Mouse (Mus musculus) intestine, embryonic 14.5 days (tissue): Measurements from ENCODE around the gene Gm45062. TPM values are rescaled to one million over a fixed set of nuclear protein-coding genes. Genes with fewer than 3 reads are reported as not detected.
A peak's percentile ranks its signal among the peaks of the same experiment; 100 is the strongest.

Source experiments
- ATAC-seq: fragments of 200-750 bp; cut with Nextera tagmentation; replicated peaks from 2 replicates; pipeline ENCODE4 v1.8.0; 2017; ENCODE audit warnings: low read depth, moderate number of reproducible peaks, moderate TSS enrichment, moderate library complexity; ENCODE audit not compliant: low FRiP score, low TSS enrichment
- DNase-seq: peaks from one replicate; pipeline ENCODE4 v3.0.0-alpha.2; 2018; ENCODE audit warnings: low spot score
- H3K27ac ChIP-seq: fragments of 300-500 bp; sonication (generic); 2 replicates; pipeline ENCODE4 v1.5.1; 2014; ENCODE audit warnings: low read depth, mild to moderate bottlenecking, control low read depth
- H3K27me3 ChIP-seq: fragments of 300-500 bp; sonication (generic); replicated peaks from 2 replicates; pipeline ENCODE4 v1.6.1; 2014; ENCODE audit warnings: low read length, control low read depth; ENCODE audit not compliant: control insufficient read depth, insufficient read depth
- H3K36me3 ChIP-seq: fragments of 300-500 bp; sonication (generic); 2 replicates; pipeline ENCODE4 v1.6.1; 2014; ENCODE audit warnings: low read length, control low read depth; ENCODE audit not compliant: control insufficient read depth, insufficient read depth
- H3K4me1 ChIP-seq: fragments of 300-500 bp; sonication (generic); replicated peaks from 2 replicates; pipeline ENCODE4 v1.6.1; 2014; ENCODE audit warnings: low read length, control low read depth, mixed read lengths; ENCODE audit not compliant: control insufficient read depth, insufficient read depth
- H3K4me2 ChIP-seq: fragments of 300-500 bp; sonication (generic); 2 replicates; pipeline ENCODE4 v1.6.1; 2014; ENCODE audit warnings: low read length
- H3K4me3 ChIP-seq: fragments of 300-500 bp; sonication (generic); 2 replicates; pipeline ENCODE4 v1.5.1; 2014; ENCODE audit warnings: low read depth, low read length, control low read depth, mixed read lengths
- H3K9ac ChIP-seq: fragments of 300-500 bp; sonication (generic); 2 replicates; pipeline ENCODE4 v1.6.1; 2014; ENCODE audit warnings: mild to moderate bottlenecking, low read length
- H3K9me3 ChIP-seq: fragments of 300-500 bp; sonication (generic); 2 replicates; pipeline ENCODE4 v1.6.1; 2016; ENCODE audit warnings: low read length, control low read depth; ENCODE audit not compliant: control insufficient read depth
- WGBS: fragments of 180-500 bp; shearing (Covaris S2); extraction: QIAGEN DNeasy Blood & Tissue Kit; methylation state at CpG from one replicate; pipeline ENCODE4 v1.1.7; 2014; 5-methylcytosine and 5-hydroxymethylcytosine counted together
- polyA plus RNA-seq: library from polyadenylated mRNA; unstranded; fragments of >200 nt; fragmentation: Nextera tagmentation; extraction: Ambion mirVana; gene quantifications from 2 replicates; pipeline ENCODE4 v1.2.1, GENCODE M21; 2014

Gene Gm45062
- polyA plus RNA-seq, 1 experiment from 2014 or later: 8.6 TPM

GRCm38 (mm10) chr6:8421421-8421820 lies 162.2 kb downstream of the Gm45062 start:
- Histone ChIP-seq H3K27me3 (no peaks in the 10 kb centered on the region), H3K4me1 (no peaks in the 10 kb centered on the region), H3K4me2 (no peak overlapping the region), H3K4me3 (no peak overlapping the region), H3K9ac (no peak overlapping the region), H3K9me3 (no peaks in the 10 kb centered on the region), H3K36me3 (no peaks in the 10 kb centered on the region), H3K27ac (no peak overlapping the region)
- WGBS: 77% methylated on average over 5 of the region's 5 CpGs
- no peak for DNase-seq
- no peak for ATAC-seq

- H3K9ac ChIP-seq: no peak overlapping the region
- no peaks in the 10 kb centered on the region for H3K9me3 ChIP-seq
- no peaks in the 10 kb centered on the region; the same call in 1 of the 2 replicates for H3K36me3 ChIP-seq
- H3K4me1 ChIP-seq: no peaks in the 10 kb centered on the region
- no peak for ATAC-seq
- 85% methylated on average over 10 of the region's 10 CpGs for WGBS
- no peak for DNase-seq
- H3K27me3 ChIP-seq: no peaks in the 10 kb centered on the region
- H3K4me3 ChIP-seq: no peak overlapping the region
- no peak overlapping the region for H3K27ac ChIP-seq
- H3K4me2 ChIP-seq: no peak overlapping the region
Observed at GRCm38 (mm10) chr6:8421959-8422581, 162.8 kb downstream of the Gm45062 start.

- DNase-seq (no peak), ATAC-seq (no peak)
- Histone ChIP-seq H3K27ac (no peak overlapping the region), H3K4me2 (no peak overlapping the region), H3K9me3 (no peaks in the 10 kb centered on the region), H3K4me3 (no peak overlapping the region), H3K4me1 (no peaks in the 10 kb centered on the region), H3K27me3 (no peaks in the 10 kb centered on the region), H3K36me3 (no peaks in the 10 kb centered on the region; the same call in 1 of the 2 replicates), H3K9ac (no peak overlapping the region)
- WGBS: 91% methylated on average over 2 of the region's 2 CpGs
Observed at GRCm38 (mm10) chr6:8423142-8423541, 163.9 kb downstream of the Gm45062 start.

- DNase-seq: no peak
- Histone ChIP-seq H3K36me3 (no peaks in the 10 kb centered on the region; the same call in 1 of the 2 replicates), H3K4me2 (no peak overlapping the region), H3K27ac (no peak overlapping the region), H3K27me3 (no peaks in the 10 kb centered on the region), H3K4me3 (no peak overlapping the region), H3K9me3 (no peaks in the 10 kb centered on the region), H3K4me1 (no peaks in the 10 kb centered on the region), H3K9ac (no peak overlapping the region)
- ATAC-seq: no peak
- WGBS: 59% methylated on average over 5 of the region's 5 CpGs
Observed at GRCm38 (mm10) chr6:8427692-8428091, 168.4 kb downstream of the Gm45062 start.

GRCm38 (mm10) chr6:8430610-8431234 lies 171.5 kb downstream of the Gm45062 start:
- WGBS: 91% methylated on average over 9 of the region's 9 CpGs
- no peak for ATAC-seq
- H3K27me3 ChIP-seq: no peaks in the 10 kb centered on the region

GRCm38 (mm10) chr6:8433179-8433578 lies 173.9 kb downstream of the Gm45062 start:
- no peak overlapping the region for H3K4me3 ChIP-seq
- WGBS: 77% methylated on average over 9 of the region's 9 CpGs
- H3K4me1 ChIP-seq: no peaks in the 10 kb centered on the region
- ATAC-seq: no peak
- H3K36me3 ChIP-seq: no peaks in the 10 kb centered on the region
- H3K9ac ChIP-seq: no peak overlapping the region
- no peaks in the 10 kb centered on the region for H3K9me3 ChIP-seq
- H3K27me3 ChIP-seq: no peaks in the 10 kb centered on the region
- H3K27ac ChIP-seq: no peak overlapping the region
- no peak overlapping the region for H3K4me2 ChIP-seq
- DNase-seq: no peak

More at GRCm38 (mm10) chr6:8430610-8431234, 171.5 kb downstream of the Gm45062 start:
- H3K36me3 ChIP-seq: no peaks in the 10 kb centered on the region; the same call in 1 of the 2 replicates
- no peak overlapping the region for H3K9ac ChIP-seq
- H3K4me1 ChIP-seq: no peaks in the 10 kb centered on the region
- DNase-seq: no peak
- no peak overlapping the region for H3K4me3 ChIP-seq
- H3K4me2 ChIP-seq: no peak overlapping the region
- H3K9me3 ChIP-seq: no peaks in the 10 kb centered on the region
- H3K27ac ChIP-seq: no peak overlapping the region

- no peaks in the 10 kb centered on the region for H3K27me3 ChIP-seq
- no peak overlapping the region for H3K4me3 ChIP-seq
- DNase-seq (no peak), ATAC-seq (no peak)
- H3K9ac ChIP-seq: no peak overlapping the region
- WGBS: 94% methylated on average over 3 of the region's 3 CpGs
- H3K36me3 ChIP-seq: no peaks in the 10 kb centered on the region
- no peaks in the 10 kb centered on the region for H3K9me3 ChIP-seq
- no peak overlapping the region for H3K27ac ChIP-seq
- H3K4me1 ChIP-seq: no peaks in the 10 kb centered on the region
- no peak overlapping the region for H3K4me2 ChIP-seq
Observed at GRCm38 (mm10) chr6:8437937-8438336, 178.7 kb downstream of the Gm45062 start.

- WGBS: 90% methylated on average over 3 of the region's 3 CpGs
- Histone ChIP-seq H3K4me2 (no peak overlapping the region), H3K36me3 (no peaks in the 10 kb centered on the region), H3K4me3 (no peak overlapping the region), H3K27me3 (no peaks in the 10 kb centered on the region), H3K9ac (no peak overlapping the region), H3K27ac (no peak overlapping the region), H3K9me3 (no peaks in the 10 kb centered on the region), H3K4me1 (peaks cover 2% of the 10 kb centered on the region; the same call in 1 of the 2 replicates)
- ATAC-seq (no peak), DNase-seq (no peak)
Observed at GRCm38 (mm10) chr6:8441814-8442213, 182.6 kb downstream of the Gm45062 start.

- peaks cover 5% of the 10 kb centered on the region; the same call in 1 of the 2 replicates for H3K4me1 ChIP-seq
- no peaks in the 10 kb centered on the region for H3K36me3 ChIP-seq
- ATAC-seq (peak; percentile 60; the same call in 1 of the 2 replicates), DNase-seq (peak; percentile 55)
- 36% methylated on average over 5 of the region's 5 CpGs for WGBS
- H3K27ac ChIP-seq: peak overlapping the region; percentile 54; the same call in 1 of the 2 replicates
- no peak overlapping the region for H3K4me2 ChIP-seq
- no peak overlapping the region for H3K4me3 ChIP-seq
- no peaks in the 10 kb centered on the region for H3K9me3 ChIP-seq
- no peak overlapping the region for H3K9ac ChIP-seq
- no peaks in the 10 kb centered on the region for H3K27me3 ChIP-seq
Observed at GRCm38 (mm10) chr6:8446786-8447185, 187.5 kb downstream of the Gm45062 start.
